Comparison of ENCODE assay signal across 28 mouse cellular contexts in the genomic region with DNA sequence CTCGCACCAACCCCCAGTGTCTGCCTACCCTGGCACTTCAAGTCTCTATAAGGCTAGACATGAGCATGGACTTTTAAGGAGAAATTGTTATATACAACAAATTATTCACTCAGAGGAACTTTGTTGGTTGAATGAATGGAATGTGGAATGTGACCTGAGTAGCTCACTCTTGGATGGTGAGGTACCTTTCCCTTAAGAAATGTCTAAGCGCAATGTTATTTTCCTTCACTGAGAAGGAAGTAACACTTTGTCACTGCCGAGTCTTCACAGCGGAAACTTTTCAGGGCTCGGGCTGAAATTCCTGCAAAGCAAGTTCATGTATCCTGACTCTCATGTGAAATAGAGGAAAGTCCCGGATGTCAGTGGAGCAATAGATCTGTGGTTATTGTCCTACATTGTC. TPM values are rescaled to one million over a fixed set of nuclear protein-coding genes. Genes with fewer than 3 reads are reported as not detected.
DNase-seq lines count a peak whose midpoint lies in the region; ATAC-seq and TF ChIP-seq lines count a peak whose summit lies in the region.
"Had no signal": no experiment of that assay in that cellular context is flagged by ENCODE, and none has a peak within 500 bp of the region (broad histone marks: within the 10 kb centered on the region; RNA-seq: fewer than 3 reads in every experiment).

No protein-coding gene starts in this region.

- 65% methylated on average over 6 of the region's 6 CpGs for WGBS in kidney, postnatal 0 days
- 77% methylated on average over 6 of the region's 6 CpGs for whole genome bisulfite sequencing in kidney, embryonic 15.5 days
- WGBS in liver, adult 2 months = 52% methylated on average over 6 of the region's 6 CpGs

- no peaks in the 10 kb centered on the region for H3K4me1 ChIP-seq in kidney, postnatal 0 days (replicated peaks; ENCODE audit: insufficient read depth, low read length)
- H3K4me1 ChIP-seq in kidney, embryonic 15.5 days = no peaks in the 10 kb centered on the region
- peaks cover 37% of the 10 kb centered on the region for H3K4me1 ChIP-seq in liver, adult 2 months (ENCODE audit: control insufficient read depth, insufficient read depth, low read length)
- H3K4me1 ChIP-seq: forebrain, embryonic 10.5 days; forebrain, embryonic 13.5 days; heart, embryonic 10.5 days; heart, embryonic 13.5 days had no signal

- H3K27ac ChIP-seq in kidney, postnatal 0 days = no peak overlapping the region
- H3K27ac ChIP-seq in kidney, embryonic 15.5 days = no peak overlapping the region
- H3K27ac ChIP-seq in liver, adult 2 months (replicated peaks; ENCODE audit: insufficient read depth, low read depth, low read length) = peak overlapping the region; percentile 56; the same call in 1 of the 2 replicates
- H3K27ac ChIP-seq: embryonic facial prominence, embryonic 13.5 days; forebrain, embryonic 10.5 days; forebrain, embryonic 13.5 days; heart, adult 2 months; heart, embryonic 10.5 days; heart, embryonic 13.5 days; hindbrain, embryonic 14.5 days; hindbrain, postnatal 0 days had no signal

- DNase-seq in kidney, postnatal 0 days (ENCODE audit: low spot score) = peak; percentile 29
- no peak for DNase-seq in liver, adult 2 months (ENCODE audit: extremely low read depth, low read depth, low spot score)
- no peak for DNase-seq in liver
- DNase-seq in R1 (ENCODE audit: low read depth, low spot score) = peak; percentile 3
- DNase-seq in cerebellum, adult 11-12 months = no peak
- DNase-seq: adrenal gland, postnatal 10 days; adrenal gland, postnatal 36 days; cerebellum, adult 2 months; cerebellum, adult 9-11 months; cerebellum, postnatal 25 days; gastrocnemius, postnatal 10 days; gastrocnemius, postnatal 36 days; heart, adult 2 months; heart, postnatal 14 days; heart, postnatal 4 days had no signal

- H3K79me2 ChIP-seq in liver, adult 2 months (ENCODE audit: control insufficient read depth, insufficient read depth, low read length) = peaks cover 55% of the 10 kb centered on the region

- no peaks in the 10 kb centered on the region for H3K36me3 ChIP-seq in kidney, postnatal 0 days (ENCODE audit: insufficient read depth, low read length)
- H3K36me3 ChIP-seq in kidney, embryonic 15.5 days = no peaks in the 10 kb centered on the region
- peaks cover 77% of the 10 kb centered on the region for H3K36me3 ChIP-seq in liver, adult 2 months (ENCODE audit: control insufficient read depth, insufficient read depth, low read length)
- H3K36me3 ChIP-seq: embryonic facial prominence, embryonic 13.5 days; forebrain, embryonic 10.5 days; heart, embryonic 10.5 days; heart, embryonic 13.5 days had no signal

- no peak for TF ChIP-seq POLR2A in liver, adult 2 months (IDR thresholded peaks at IDR 0.05; ENCODE audit: extremely low read depth, insufficient read depth, low read length)

- H3K9ac ChIP-seq in kidney, postnatal 0 days (ENCODE audit: low read depth, low read length) = no peak overlapping the region
- H3K9ac ChIP-seq in kidney, embryonic 15.5 days = no peak overlapping the region
- peak overlapping the region; percentile 73 for H3K9ac ChIP-seq in liver, adult 2 months (ENCODE audit: low read depth, low read length)
- H3K9ac ChIP-seq: embryonic facial prominence, embryonic 13.5 days; forebrain, embryonic 13.5 days; heart, embryonic 13.5 days; hindbrain, embryonic 14.5 days had no signal

- no peak for TF ChIP-seq CTCF in kidney, postnatal 0 days (IDR thresholded peaks at IDR 0.05; ENCODE audit: low read depth)
- no peak for TF ChIP-seq CTCF in liver, adult 2 months (IDR thresholded peaks at IDR 0.05; ENCODE audit: low read depth, low read length)

- no peaks in the 10 kb centered on the region for H3K9me3 ChIP-seq in kidney, postnatal 0 days (replicated peaks; ENCODE audit: low read length)
- no peaks in the 10 kb centered on the region for H3K9me3 ChIP-seq in kidney, embryonic 15.5 days (replicated peaks)
- H3K9me3 ChIP-seq: embryonic facial prominence, embryonic 13.5 days; forebrain, embryonic 10.5 days; forebrain, embryonic 13.5 days; heart, embryonic 10.5 days; heart, embryonic 13.5 days had no signal

- H3K4me3 ChIP-seq in kidney, postnatal 0 days (replicated peaks; ENCODE audit: low read depth, low read length) = no peak overlapping the region
- H3K4me3 ChIP-seq in kidney, embryonic 15.5 days (replicated peaks) = no peak overlapping the region
- H3K4me3 ChIP-seq in liver, adult 2 months (ENCODE audit: insufficient read depth, low read depth, low read length) = peak overlapping the region; percentile 23; the same call in 1 of the 2 replicates
- H3K4me3 ChIP-seq: embryonic facial prominence, embryonic 13.5 days; forebrain, embryonic 10.5 days; forebrain, embryonic 13.5 days; heart, adult 2 months; heart, embryonic 10.5 days; heart, embryonic 13.5 days had no signal

- H3K27me3 ChIP-seq in kidney, postnatal 0 days (ENCODE audit: insufficient read depth, low read length) = no peaks in the 10 kb centered on the region
- peaks cover 4% of the 10 kb centered on the region; the same call in 1 of the 2 replicates for H3K27me3 ChIP-seq in kidney, embryonic 15.5 days
- no peaks in the 10 kb centered on the region for H3K27me3 ChIP-seq in liver, adult 2 months (ENCODE audit: control insufficient read depth, insufficient read depth, low read length)

- no peak for ATAC-seq in kidney, postnatal 0 days (replicated peaks; ENCODE audit: low FRiP score, low read depth)
- ATAC-seq in kidney, embryonic 15.5 days (replicated peaks; ENCODE audit: low FRiP score) = no peak
- ATAC-seq: CD4-positive, CD25-positive, alpha-beta regulatory T cell, adult 4 months; forebrain, embryonic 13.5 days; forebrain, embryonic 16.5 days; hindbrain, postnatal 0 days had no signal

- H3K4me2 ChIP-seq in kidney, postnatal 0 days (ENCODE audit: low read length) = no peak overlapping the region
- H3K4me2 ChIP-seq in kidney, embryonic 15.5 days = no peak overlapping the region
- H3K4me2 ChIP-seq: embryonic facial prominence, embryonic 13.5 days; forebrain, embryonic 13.5 days; heart, embryonic 13.5 days; hindbrain, embryonic 14.5 days had no signal

RNA-seq across cellular contexts. Expression of a gene that starts 7.9 kb away (rescaled TPM):
- 4.1 and 4.6 TPM in 2 replicates for polyA plus RNA-seq in kidney, postnatal 0 days (2015; fragmentation: Nextera tagmentation; extraction: Ambion mirVana)
- polyA plus RNA-seq in kidney, embryonic 15.5 days (2015; fragmentation: Nextera tagmentation; extraction: Ambion mirVana) = 5.6 and 7.7 TPM in 2 replicates
- 193 and 198 TPM in 2 replicates for total RNA-seq in liver, adult 2 months (2014; rRNA removed)
- polyA plus RNA-seq in liver, adult 2 months (2012; rRNA removed) = 117 and 215 TPM in 2 replicates
- total RNA-seq: common myeloid progenitor, adult 5-6 weeks; granulocyte monocyte progenitor cell, adult 5-6 weeks; MEL had no signal

Comparison
In these comparisons a context has a peak if more than half of its experiments do, and no peak if none do; other contexts are left out.
1. DNase-seq: peak in kidney, postnatal 0 days (single experiment) and R1 (single experiment); none in liver, adult 2 months (single experiment), liver (single experiment) and cerebellum, adult 11-12 months (single experiment).
2. RNA of a gene that starts 7.9 kb away (polyA plus RNA-seq): 117 to 215 TPM in liver, adult 2 months; 5.6 to 7.7 TPM in kidney, embryonic 15.5 days and 4.1 to 4.6 TPM in kidney, postnatal 0 days; every median in the first group is over 10 times any median in the second.